In genomic region chr6:52191860-52192550, GRCm38 (mm10) we compare ENCODE assay signal across 8 mouse cellular contexts. TPM values are rescaled to one million over a fixed set of nuclear protein-coding genes. Genes with fewer than 3 reads are reported as not detected.
DNase-seq lines count a peak whose midpoint lies in the region; ATAC-seq and TF ChIP-seq lines count a peak whose summit lies in the region.

No protein-coding gene starts in this region.

- whole genome bisulfite sequencing in heart, postnatal 0 days = 2% methylated on average over 43 of the region's 55 CpGs

- no peak overlapping the region for H3K9ac ChIP-seq in heart, postnatal 0 days (replicated peaks; ENCODE audit: low read depth, low read length)

- H3K4me2 ChIP-seq in heart, postnatal 0 days (ENCODE audit: low read depth, low read length) = peak overlapping the region; percentile 49

- intact Hi-C loops in left cerebral cortex, adult 2 months (cut with DNase I) = no loop called here

- no peak for TF ChIP-seq CTCF in left cerebral cortex, adult 2 months (IDR thresholded peaks at IDR 0.05)
- no peak for TF ChIP-seq CTCF in heart, postnatal 0 days (IDR thresholded peaks at IDR 0.05; ENCODE audit: low read depth)

- peak; percentile 57; the same call in 1 of the 2 replicates for ATAC-seq in erythroblast, adult 5-6 weeks (replicated peaks; ENCODE audit: low FRiP score, poor library complexity, severe bottlenecking)
- ATAC-seq in heart, postnatal 0 days (ENCODE audit: insufficient read depth, low read depth) = peak; percentile 73; the same call in 1 of the 2 replicates
- peak; percentile 97 for ATAC-seq in megakaryocyte progenitor cell, adult 5-6 weeks (replicated peaks; ENCODE audit: poor library complexity)

- H3K27ac ChIP-seq in left cerebral cortex, adult 2 months = no peak overlapping the region
- H3K27ac ChIP-seq in heart, postnatal 0 days (ENCODE audit: low read depth) = no peak overlapping the region

- 0 out of 2 replicates have a peak overlapping the region, but pooled peaks have one; percentile 15 for H3K4me3 ChIP-seq in left cerebral cortex, adult 2 months
- peak overlapping the region; percentile 37 for H3K4me3 ChIP-seq in heart, postnatal 0 days (ENCODE audit: low read depth, low read length)

- H3K9me3 ChIP-seq in heart, postnatal 0 days (replicated peaks; ENCODE audit: control insufficient read depth, low read length) = no peaks in the 10 kb centered on the region

- TF ChIP-seq EP300 in heart, postnatal 0 days (IDR thresholded peaks at IDR 0.05; ENCODE audit: low read depth) = no peak

- H3K36me3 ChIP-seq in heart, postnatal 0 days (replicated peaks; ENCODE audit: control insufficient read depth, insufficient read depth, low read length) = no peaks in the 10 kb centered on the region

- 0 out of 2 replicates have a peak, but pooled peaks cover 7% of the 10 kb centered on the region for H3K4me1 ChIP-seq in heart, postnatal 0 days (ENCODE audit: control insufficient read depth, insufficient read depth)

- no peak for DNase-seq in left cerebral cortex, adult 2 months (ENCODE audit: extremely low spot score in 1 of 2, low spot score in 2 of 2)
- DNase-seq in left cerebral cortex, adult 9 months (ENCODE audit: low spot score in 2 of 2) = no peak
- no peak for DNase-seq in heart, postnatal 0 days (ENCODE audit: low spot score)
- peak; percentile 94 to 96 for DNase-seq in kidney, postnatal 25 days
- DNase-seq in skeletal muscle tissue, adult 2 months (ENCODE audit: low read depth, low spot score) = peak; percentile 65
- DNase-seq in yolk sac, embryonic 10.5 days (ENCODE audit: low spot score) = peak; percentile 79

- H3K27me3 ChIP-seq in heart, postnatal 0 days (ENCODE audit: control insufficient read depth, insufficient read depth, low read length) = peaks cover 100% of the 10 kb centered on the region

RNA-seq across cellular contexts. Expression of gene Hoxa4, which starts 0.5 kb away (rescaled TPM):
- not detected for total RNA-seq in left cerebral cortex, adult 2 months (2021)
- total RNA-seq in erythroblast, adult 5-6 weeks (2015; ENCODE audit: low replicate concordance) = not detected in 2 replicates
- 0.34 TPM in 1 of 2 replicates, not detected in the other for total RNA-seq in erythroblast, adult 5-6 weeks (2017; ENCODE audit: low replicate concordance)
- total RNA-seq in heart, postnatal 0 days (2014; rRNA removed; ENCODE audit: low replicate concordance) = 0.38 TPM in 1 of 2 replicates, not detected in the other
- polyA plus RNA-seq in heart, postnatal 0 days (2015; fragmentation: Nextera tagmentation; extraction: Ambion mirVana) = 0.08 and 0.18 TPM in 2 replicates
- 0.88 and 1.9 TPM in 2 replicates for total RNA-seq in megakaryocyte progenitor cell, adult 5-6 weeks (2015)
- total RNA-seq in megakaryocyte progenitor cell, adult 5-6 weeks (2017) = 0.71 and 1.3 TPM in 2 replicates

RNA-seq across cellular contexts. Expression of gene Hoxa5, which starts 12.4 kb away (rescaled TPM):
- total RNA-seq in left cerebral cortex, adult 2 months (2021) = not detected
- total RNA-seq in erythroblast, adult 5-6 weeks (2015; ENCODE audit: low replicate concordance) = not detected in 2 replicates
- total RNA-seq in erythroblast, adult 5-6 weeks (2017; ENCODE audit: low replicate concordance) = 0.17 and 0.56 TPM in 2 replicates
- total RNA-seq in heart, postnatal 0 days (2014; rRNA removed; ENCODE audit: low replicate concordance) = 3.5 TPM in 1 of 2 replicates, not detected in the other
- polyA plus RNA-seq in heart, postnatal 0 days (2015; fragmentation: Nextera tagmentation; extraction: Ambion mirVana) = 0.36 and 0.65 TPM in 2 replicates
- total RNA-seq in megakaryocyte progenitor cell, adult 5-6 weeks (2015) = 2.3 and 3.1 TPM in 2 replicates
- total RNA-seq in megakaryocyte progenitor cell, adult 5-6 weeks (2017) = 0.83 and 1.1 TPM in 2 replicates

RNA-seq across cellular contexts. Expression of gene 5730596B20Rik, which starts 14.7 kb away (rescaled TPM):
- not detected for total RNA-seq in left cerebral cortex, adult 2 months (2021)
- total RNA-seq in erythroblast, adult 5-6 weeks (2015; ENCODE audit: low replicate concordance) = not detected in 2 replicates
- not detected in 2 replicates for total RNA-seq in erythroblast, adult 5-6 weeks (2017; ENCODE audit: low replicate concordance)
- total RNA-seq in heart, postnatal 0 days (2014; rRNA removed; ENCODE audit: low replicate concordance) = 0.08 and 0.84 TPM in 2 replicates
- polyA plus RNA-seq in heart, postnatal 0 days (2015; fragmentation: Nextera tagmentation; extraction: Ambion mirVana) = 0.03 and 0.12 TPM in 2 replicates
- not detected in 2 replicates for total RNA-seq in megakaryocyte progenitor cell, adult 5-6 weeks (2015)
- total RNA-seq in megakaryocyte progenitor cell, adult 5-6 weeks (2017) = not detected in 2 replicates

RNA-seq across cellular contexts. Expression of gene Hoxa6, which starts 16.5 kb away (rescaled TPM):
- not detected for total RNA-seq in left cerebral cortex, adult 2 months (2021)
- total RNA-seq in erythroblast, adult 5-6 weeks (2015; ENCODE audit: low replicate concordance) = not detected in 2 replicates
- not detected in 2 replicates for total RNA-seq in erythroblast, adult 5-6 weeks (2017; ENCODE audit: low replicate concordance)
- total RNA-seq in heart, postnatal 0 days (2014; rRNA removed; ENCODE audit: low replicate concordance) = not detected in 2 replicates
- not detected in 2 replicates for polyA plus RNA-seq in heart, postnatal 0 days (2015; fragmentation: Nextera tagmentation; extraction: Ambion mirVana)
- 0.22 TPM in 1 of 2 replicates, not detected in the other for total RNA-seq in megakaryocyte progenitor cell, adult 5-6 weeks (2015)
- not detected in 2 replicates for total RNA-seq in megakaryocyte progenitor cell, adult 5-6 weeks (2017)

RNA-seq across cellular contexts. Expression of gene Hoxa3, which starts 21.1 kb away (rescaled TPM):
- not detected for total RNA-seq in left cerebral cortex, adult 2 months (2021)
- total RNA-seq in erythroblast, adult 5-6 weeks (2015; ENCODE audit: low replicate concordance) = not detected in 2 replicates
- not detected in 2 replicates for total RNA-seq in erythroblast, adult 5-6 weeks (2017; ENCODE audit: low replicate concordance)
- total RNA-seq in heart, postnatal 0 days (2014; rRNA removed; ENCODE audit: low replicate concordance) = 2.3 TPM in 1 of 2 replicates, not detected in the other
- polyA plus RNA-seq in heart, postnatal 0 days (2015; fragmentation: Nextera tagmentation; extraction: Ambion mirVana) = 0.36 and 0.37 TPM in 2 replicates
- 0.59 and 2.1 TPM in 2 replicates for total RNA-seq in megakaryocyte progenitor cell, adult 5-6 weeks (2015)
- 0.37 and 0.42 TPM in 2 replicates for total RNA-seq in megakaryocyte progenitor cell, adult 5-6 weeks (2017)

Comparison
In these comparisons a context has a peak if more than half of its experiments do, and no peak if none do; other contexts are left out.
1. DNase-seq: peak in kidney, postnatal 25 days (2 of 2), skeletal muscle tissue, adult 2 months (single experiment) and yolk sac, embryonic 10.5 days (single experiment); none in left cerebral cortex, adult 2 months (0 of 2), left cerebral cortex, adult 9 months (0 of 2) and heart, postnatal 0 days (single experiment).
2. Peak in every context shown above with its lines, with median percentiles within 50 percentile points of each other: ATAC-seq.